Mouse (Mus musculus) urinary bladder, postnatal 4 days (tissue): Measurements from ENCODE around the gene N4bp2.

Source experiments
- DNase-seq, 2 experiments: peaks; one replicate each; pipeline ENCODE4 v3.0.0; 2021 to 2022; ENCODE audit warnings: low spot score in 2 of 2

The N4bp2 gene

DNA sequence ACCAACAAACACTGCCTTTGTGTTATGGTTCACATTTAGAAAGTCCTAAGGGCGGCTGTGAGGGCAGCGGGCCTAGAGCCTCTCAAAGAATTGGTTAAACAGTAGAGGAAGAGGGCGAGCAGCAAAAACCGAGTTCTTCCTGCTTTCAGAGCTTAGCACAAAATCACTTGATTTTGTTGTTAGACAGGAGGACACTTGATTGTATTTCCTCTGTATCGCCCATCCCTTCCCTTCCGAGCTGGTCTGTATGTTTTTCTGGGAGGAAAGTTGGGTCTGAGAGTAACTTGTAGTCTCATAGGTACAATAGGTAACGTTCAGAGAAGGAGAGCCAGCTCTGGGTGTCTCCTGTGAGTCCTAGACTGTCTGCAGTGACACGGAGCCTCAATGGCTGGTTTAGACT is 63.8 kb downstream of the N4bp2 start:
- no peak for DNase-seq

DNA sequence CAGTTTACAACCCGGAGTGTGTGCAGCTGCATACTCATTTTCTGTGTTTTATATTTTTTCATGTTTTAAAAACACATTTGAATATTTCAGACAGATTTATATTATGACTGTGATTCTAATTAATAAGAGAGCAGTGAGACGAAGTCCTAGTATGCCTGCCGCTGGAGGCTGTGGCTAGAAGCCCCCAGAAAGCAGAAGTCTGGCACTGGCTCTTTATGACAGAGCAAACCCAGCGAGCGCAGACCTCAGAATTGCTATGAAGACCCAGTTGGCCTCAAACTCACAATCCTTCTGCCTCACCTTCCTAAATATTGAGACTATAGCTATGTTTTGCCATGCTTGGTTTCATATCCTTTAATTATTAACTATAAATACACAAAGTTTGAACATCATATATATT is 64.9 kb downstream of the N4bp2 start:
- no peak for DNase-seq

DNA sequence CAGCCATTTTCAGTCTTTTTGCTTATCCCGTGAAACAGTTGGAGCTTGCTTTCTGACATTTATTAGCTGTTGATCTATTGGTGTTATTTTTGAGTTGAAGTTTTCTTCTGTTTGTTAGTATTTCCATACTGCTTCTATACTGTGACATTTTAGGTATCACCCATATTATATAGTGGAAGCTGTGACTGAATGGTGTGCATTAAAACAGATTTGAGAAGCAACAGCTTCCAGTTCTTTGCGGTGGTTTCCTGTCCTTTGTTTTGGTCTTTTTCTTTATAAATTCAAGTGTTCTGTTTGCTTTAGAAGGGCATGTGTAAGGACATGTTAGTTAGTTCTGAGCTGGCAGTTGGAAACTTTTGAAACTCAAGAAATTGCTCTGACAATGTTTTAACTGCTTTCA is 65.7 kb downstream of the N4bp2 start:
- no peak for DNase-seq

DNA sequence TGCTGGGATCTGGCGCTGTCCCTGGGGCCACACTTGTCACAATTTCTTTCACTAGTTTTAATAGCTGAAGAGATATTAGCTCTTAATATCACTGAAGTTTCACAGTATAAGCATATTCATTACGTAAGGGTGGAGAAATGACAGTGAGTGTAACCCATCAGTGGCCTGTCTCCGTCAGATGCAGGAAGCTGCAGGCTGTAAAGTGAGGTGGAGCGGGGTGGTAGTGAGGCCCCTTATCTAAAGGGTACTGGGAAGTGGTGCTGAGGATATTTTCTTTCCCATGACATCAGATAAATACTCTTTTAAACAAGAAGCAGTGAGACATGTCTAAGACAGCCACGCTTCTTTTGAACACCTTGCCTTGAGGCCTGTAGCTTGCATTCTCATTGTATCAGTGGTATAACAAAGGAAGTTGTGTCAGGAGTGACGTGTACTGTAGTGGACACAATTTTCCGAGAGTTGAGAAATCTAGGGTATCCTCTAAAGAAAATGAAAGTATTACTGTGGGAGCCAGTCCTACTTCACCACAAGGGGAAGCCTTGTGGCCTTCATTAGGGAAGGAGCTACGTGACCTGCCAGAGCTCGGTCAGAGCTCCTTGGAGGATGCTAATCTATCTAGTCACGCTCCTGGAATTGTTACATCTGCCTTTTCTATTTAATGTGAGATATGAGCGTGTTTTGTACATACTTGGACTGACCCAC is 68.7 kb downstream of the N4bp2 start:
- no peak for DNase-seq

DNA sequence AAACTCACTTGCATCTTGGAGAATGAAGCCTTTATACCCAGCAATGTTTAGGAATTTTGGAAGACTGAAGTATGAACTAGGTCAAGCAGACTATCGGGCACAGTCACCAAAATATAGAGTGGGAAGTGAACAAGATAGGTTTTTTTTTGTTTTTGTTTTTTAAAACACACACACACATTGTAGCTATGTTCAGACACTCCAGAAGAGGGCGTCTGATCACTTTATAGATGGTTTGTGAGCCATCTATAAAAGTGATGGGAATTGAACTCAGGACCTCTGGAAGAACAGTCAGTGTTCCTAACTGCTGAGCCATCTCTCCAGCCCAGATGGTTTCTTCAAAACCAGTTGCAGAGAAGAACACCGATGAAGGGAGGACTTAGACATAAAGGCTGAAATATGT is 69.8 kb downstream of the N4bp2 start:
- DNase-seq = no peak

DNA sequence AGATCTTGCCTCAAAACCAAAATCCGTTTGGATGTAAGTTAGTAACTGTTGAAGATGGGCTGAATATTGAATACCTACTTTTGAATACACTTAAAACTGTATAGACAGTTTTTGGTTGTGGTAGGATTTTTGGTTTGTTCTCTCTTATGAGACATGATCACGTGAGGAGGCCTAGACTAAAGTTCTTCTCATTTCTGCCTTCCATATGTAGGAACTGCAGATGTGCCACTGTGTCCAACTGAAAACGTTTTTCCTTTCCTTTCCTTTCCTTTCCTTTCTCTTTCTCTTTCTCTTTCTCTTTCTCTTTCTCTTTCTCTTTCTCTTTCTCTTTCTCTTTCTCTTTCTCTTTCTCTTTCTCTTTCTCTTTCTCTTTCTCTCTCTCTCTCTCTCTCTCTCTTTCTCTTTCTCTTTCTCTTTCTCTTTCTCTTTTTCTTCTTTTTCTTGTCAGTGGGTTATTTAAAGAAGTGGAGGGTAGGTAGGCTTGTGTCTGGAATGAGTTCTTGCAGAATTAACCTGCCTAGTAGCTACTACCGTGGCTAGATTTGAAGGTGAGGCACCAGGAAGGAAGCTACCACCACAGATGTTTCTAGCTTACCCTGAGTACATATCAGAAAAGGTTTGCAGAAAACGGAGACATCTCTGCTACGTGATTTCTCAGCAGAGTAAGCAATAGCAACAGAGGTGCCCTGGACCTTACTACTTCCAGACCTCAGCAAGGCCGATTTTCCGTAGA is 70.6 kb downstream of the N4bp2 start:
- no peak for DNase-seq

DNA sequence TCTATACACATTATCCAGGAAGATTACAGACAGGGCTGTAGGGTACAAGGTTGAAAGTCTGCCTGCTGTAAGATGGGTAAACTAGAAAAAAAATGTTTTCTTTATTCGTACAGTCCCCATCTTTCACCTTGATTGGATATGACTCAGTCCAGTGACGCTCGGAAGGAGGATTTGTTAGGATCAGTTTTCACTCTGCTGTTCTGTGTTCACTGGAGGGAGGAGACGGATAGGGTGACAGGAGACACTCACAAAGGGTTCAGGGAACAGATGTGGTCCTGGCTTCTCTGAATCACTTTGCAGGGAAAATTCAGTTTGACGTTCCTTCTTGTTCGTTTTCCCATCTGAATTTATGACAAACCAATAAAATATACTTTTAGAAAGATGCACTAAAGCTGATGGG is 74.7 kb downstream of the N4bp2 start:
- DNase-seq = peak in 1 of 2 experiments; percentile 6

DNA sequence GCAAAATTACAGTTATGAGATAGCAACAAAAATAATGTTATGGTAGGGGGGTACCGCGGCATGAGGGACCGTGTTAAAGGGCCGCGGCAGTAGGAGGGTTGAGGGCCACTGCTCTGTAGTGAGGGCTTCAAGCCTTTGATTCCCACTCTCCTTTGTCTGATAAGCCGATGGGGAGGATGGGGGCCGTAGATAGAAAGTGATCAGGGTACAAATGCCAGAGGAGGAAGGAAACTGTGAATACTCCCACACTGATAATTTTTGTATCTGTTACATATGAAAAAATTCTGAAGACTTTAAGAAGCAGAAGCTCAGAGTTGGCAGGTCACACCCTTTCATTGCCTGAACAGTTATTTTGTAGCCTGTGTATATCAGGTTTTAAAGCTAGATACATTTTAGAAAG is 79.6 kb downstream of the N4bp2 start:
- no peak for DNase-seq

DNA sequence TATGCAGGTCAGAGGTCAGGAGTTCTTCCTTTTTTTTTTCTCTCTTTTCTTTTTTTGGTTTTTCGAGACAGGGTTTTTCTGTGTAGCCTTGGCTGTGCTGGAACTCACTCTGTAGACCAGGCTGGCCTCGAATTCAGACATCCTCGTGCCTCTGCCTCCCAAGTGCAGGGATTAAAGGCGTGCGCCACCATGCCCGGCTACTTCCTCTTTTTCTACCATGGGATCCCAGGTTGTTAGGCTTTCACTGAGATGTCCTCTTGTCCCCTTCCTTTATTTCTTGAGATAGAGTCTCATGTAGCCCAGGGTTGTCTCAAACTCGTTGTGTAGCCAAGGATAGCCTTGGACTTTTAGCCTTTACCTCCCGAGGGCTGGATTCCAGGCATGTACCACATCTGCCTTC is 83.2 kb downstream of the N4bp2 start:
- no peak for DNase-seq

DNA sequence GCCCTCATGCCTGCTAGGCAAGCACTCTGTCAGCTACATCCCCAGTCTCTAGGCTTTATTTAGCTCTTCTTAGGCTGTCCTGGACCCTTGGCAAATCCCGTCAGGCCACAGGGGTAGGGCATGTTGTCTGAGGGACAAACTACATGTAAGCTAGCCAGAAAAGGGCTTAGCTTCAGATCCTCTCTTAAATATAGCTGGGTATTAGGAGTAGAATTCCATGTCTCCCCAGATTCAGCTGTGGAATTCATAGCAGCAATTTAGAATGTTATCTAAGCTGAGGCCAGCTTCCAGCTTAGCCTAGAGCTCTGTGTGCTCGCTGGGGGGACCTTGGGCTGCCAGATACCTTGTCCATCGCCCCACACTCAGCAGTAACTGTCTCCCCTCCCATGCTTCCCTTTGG is 83.6 kb downstream of the N4bp2 start:
- DNase-seq = no peak

DNA sequence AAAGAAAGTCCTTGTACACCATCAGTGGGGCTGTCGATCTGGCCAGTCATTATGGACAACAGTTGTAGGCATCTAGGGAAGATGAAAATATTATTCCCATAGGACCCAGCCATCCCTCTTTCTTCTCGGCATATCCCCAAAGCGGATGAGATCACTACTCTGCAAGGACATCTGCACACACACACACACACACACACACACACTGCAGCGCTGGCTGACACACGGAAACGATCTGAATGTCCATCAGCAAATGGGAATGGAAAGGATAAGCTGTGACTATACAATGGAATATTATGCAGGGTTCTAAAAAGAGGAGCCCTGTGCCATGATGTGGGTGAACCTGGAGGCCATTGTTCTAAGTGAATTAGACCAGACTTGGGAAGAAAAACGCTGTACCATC is 84.3 kb downstream of the N4bp2 start:
- DNase-seq = no peak

DNA sequence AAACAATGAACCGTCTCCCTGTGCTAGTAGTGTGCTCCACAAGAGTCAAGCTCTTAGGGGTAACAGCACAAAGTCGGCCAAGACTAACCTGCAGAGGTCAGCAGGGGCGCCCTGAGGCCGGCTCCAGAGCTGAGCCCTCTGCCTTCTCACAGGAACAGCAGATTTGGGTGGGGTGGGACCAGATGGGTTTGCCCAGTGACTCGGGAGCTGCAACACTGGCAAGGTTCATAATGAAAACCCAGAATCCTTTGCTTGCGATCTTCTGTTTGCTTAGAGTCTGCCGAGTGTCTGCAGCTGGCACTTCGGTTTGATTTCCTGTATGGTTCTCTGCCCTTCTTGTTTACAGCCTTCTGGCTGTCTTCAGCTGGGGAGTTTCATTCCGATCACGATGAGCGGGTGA is 87.4 kb downstream of the N4bp2 start:
- no peak for DNase-seq

DNA sequence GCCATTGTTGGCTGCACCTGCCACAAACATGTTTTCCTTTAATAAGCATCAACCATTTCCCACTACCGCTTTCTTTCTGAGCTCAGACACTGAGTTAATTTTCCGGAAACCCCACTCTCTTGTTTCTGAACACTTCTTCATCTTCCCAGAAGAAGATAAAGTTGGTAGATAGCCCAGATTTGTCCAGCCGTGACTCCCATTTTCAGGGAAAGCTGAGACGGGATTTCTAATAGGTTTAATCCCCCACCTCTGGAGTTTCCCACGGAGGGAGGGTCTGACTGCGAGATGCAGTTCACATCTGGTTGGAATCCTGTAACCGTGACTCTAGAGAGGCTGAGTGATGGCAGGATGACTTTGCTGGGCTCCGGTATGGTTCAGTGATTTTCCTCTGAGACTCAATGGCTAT is 91.5 kb downstream of the N4bp2 start:
- DNase-seq = no peak

DNA sequence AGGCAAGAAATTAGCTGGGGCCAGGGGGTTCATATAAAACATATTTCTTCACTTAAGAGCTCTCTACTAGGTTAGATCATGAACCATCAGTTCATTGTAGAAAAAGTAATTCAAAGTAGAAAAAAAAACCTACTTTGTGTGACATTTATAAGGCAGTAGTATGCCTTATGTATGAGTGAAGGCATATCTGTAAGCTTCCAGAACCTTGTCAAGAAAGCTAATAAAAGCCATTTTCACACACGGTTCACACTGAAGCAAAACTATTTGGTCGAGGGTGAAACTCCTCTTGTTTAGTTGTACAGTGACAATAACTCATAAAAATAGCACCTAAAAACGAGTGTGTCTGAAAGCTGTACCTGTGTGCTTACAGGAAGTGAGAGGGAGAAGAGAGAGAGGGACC is 92.2 kb downstream of the N4bp2 start:
- DNase-seq = no peak

DNA sequence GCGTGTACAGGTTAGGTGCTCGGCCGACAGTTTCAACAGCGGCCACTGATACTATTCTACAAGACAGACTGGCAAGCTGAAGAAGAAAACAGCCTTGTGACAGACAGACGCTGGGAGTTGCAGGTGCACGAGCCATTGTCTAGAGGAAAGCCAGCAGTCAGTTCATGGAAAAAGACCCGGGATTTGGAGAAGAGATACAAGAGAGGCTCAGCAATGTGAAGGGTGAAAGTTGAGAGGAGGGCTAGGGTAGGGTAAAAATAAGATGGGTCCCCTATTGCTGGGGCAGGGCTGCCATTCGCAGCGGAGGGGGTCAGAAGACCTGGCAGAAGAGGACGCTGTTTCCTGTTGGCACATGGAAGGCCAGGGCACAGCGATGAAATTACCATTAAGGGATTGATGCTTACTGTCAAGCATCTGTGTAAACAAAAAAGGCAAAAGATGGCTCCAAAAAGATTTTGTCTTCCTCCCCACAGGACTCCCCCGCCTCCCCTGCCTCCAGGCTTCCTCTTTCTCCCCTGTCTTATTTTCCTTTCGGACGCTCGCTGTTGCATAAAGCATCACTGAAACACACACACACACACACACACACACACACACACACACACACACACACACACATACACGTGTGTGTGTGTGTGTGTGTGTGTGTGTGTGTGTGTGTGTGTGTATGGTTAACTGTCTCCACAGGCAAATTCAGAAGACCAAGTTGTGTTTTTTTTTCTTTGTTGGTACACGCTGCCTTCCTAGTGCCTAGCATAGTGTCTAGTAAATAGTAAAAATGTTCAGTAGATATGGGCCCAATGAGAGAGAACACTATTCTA is 93.5 kb downstream of the N4bp2 start:
- no peak for DNase-seq

DNA sequence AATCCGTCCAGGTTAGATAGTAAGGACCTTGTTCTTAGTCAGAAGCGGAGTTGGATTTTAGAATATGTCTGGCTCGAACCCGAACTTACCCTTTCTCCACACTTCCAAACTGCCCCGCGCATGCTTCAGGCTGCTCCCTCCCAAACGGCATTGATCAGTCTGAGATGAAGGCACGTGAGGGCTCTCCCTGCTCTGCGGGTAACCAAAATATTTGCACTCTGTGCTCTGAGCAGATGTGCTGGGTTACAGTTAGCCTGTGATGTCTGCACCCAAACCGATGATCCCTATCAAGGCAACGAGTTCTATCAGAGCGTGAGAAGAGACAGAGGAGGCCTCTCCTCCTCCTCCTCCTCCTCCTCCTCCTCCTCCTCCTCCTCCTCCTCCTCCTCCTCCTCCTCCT is 94.6 kb downstream of the N4bp2 start:
- no peak for DNase-seq

DNA sequence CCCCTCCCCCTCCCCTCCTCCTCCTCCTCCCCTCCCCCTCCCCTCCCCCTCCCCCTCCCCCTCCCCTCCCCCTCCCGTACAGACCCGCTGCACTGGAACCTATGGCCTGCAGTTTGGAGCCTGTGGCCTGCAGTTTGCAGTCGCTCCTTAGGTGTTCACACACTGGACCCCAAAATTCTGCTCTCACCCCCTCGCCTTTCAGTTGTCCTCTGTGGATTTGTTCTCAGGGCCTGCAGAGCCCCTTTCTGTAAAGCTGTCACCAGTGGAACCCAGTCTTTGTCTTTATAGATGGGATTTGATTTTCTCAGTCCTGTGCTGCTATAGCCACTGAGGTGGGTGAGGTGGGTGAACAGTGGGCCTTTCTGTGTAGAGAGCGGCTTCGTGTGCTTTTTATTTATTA is 95.0 kb downstream of the N4bp2 start:
- DNase-seq = no peak

DNA sequence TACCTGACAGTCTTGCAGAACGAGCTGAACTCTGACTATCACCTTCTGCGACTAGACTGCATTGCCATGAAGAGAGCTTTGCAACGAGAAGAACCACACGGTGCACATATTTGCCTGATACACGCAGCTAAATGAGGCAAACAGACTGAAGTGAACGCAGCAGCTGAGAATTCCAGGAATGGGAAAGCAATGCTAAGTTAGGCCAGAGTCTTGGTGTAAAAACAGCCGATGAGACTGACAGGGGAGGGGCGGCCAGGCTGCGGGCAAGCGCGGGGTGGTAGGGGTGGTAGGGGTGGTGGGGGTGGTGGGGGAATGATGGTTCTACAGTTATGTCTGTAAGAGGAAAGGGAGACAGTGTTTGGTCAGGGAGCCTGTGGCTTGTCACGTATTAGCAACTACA is 95.6 kb downstream of the N4bp2 start:
- DNase-seq = no peak

DNA sequence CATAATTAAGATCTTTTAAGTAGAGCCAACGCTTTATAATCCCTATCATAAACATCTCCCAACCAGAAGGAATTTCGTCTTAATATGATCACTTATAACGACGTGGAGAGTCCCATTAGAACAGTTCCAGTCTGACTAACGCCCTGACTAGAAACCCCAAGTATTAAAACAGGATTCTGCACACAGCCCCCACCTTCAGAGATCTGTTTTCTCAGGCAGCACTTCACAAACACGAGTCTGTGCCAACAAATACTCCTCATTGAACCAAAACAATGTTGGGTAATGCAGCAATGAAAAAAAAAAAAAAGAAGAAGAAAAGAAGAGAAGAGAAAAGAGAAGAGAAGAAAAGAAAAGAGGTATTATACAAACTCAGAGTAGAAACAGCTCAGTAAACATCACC is 96.1 kb downstream of the N4bp2 start:
- DNase-seq = no peak

DNA sequence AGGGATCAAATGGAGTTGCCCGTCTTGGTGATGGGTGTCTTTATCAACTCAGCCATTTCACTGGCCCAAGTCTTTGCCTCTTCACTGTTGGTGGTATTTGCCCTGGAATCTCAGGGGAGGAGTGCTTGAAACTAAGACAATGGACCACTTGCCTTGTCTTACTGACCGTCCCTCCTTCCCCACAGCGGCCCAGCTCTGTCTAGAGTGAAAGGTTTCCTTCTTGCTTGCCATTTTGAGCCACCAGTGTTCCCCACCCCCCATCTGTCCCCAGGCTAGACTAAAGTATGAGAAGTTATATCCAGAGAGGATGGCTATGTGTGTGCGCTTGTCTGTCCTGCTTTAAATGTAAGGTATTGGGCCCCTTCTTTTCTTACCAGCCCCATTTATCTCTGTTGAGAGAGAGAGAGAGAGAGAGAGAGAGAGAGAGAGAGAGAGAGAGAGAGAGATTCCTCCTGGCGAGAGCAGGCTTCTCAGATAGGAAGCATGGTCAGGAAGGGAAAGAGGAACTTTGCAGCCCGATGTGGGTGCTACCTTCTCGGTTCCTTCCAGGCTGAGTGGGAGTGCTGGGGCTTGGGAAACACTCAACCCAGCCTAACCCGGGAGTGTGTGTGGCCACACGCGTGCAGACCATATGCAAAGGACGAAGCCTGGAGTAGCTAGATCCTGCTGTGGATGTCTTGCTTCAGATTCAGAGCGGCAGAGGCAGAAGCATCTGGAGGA is 97.1 kb downstream of the N4bp2 start:
- no peak for DNase-seq

DNA sequence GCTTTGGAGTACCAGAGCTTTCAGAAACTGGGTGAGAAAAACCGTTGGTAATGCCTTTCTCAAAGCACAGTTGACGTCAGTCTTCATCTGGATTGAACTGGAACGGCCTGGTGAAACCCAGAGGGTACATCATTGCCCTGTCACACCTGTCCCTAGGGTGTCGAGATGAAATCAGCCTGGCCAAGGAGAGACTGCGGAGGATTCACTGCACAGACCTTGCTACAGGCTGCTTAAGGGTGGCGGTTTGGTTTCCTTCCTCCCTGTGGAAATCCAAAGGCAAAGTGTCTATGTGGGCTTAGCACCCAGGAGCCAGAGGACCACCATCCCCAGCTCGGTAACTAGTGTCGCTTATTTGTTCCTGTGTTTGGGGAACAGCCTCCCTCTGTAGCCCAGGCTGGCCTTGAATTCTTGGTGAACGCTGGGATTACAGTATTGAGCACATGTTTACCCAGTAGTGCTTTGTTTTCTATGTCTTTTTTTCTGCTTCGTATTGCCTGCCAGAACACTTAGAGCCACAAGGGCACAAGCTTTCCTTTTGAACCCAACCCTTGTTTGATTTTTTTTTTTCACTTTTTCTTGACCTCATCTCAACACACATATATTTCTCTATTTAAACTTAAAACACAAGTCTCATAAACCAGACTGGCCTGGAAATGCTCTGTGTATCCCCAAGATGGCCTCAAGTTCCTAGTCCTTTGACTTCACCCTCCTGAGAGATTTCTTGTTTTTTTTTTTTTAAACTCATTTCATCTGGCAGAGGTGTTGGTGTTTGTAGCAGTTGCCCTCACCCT is 98.0 kb downstream of the N4bp2 start, which contains the start of gene Rhoh:
Gene Rhoh, plus strand, starts transcription at position 60 of the 791 bp plus-strand sequence.
- no peak for DNase-seq
